Mouse (Mus musculus) small intestine, adult 2 months (tissue): ENCODE measurements around the gene Wdr72. TPM values are rescaled to one million over a fixed set of nuclear protein-coding genes. Genes with fewer than 3 reads are reported as not detected.

Experiments used
- H3K27ac ChIP-seq: fragments of 200-500 bp; 2 replicates; pipeline ENCODE4 v1.5.1; 2012; ENCODE audit warnings: low read depth, low read length, control low read depth, inconsistent platforms; ENCODE audit not compliant: insufficient read depth
- H3K27me3 ChIP-seq: fragments of 200-500 bp; 2 replicates; pipeline ENCODE4 v1.6.1; 2012; ENCODE audit warnings: mild to moderate bottlenecking, moderate library complexity, low read length, inconsistent platforms; ENCODE audit not compliant: control insufficient read depth, insufficient read depth
- H3K36me3 ChIP-seq: fragments of 200-500 bp; 2 replicates; pipeline ENCODE4 v1.6.1; 2012; ENCODE audit warnings: mild to moderate bottlenecking, low read length, control low read depth, inconsistent platforms; ENCODE audit not compliant: control insufficient read depth, insufficient read depth
- H3K4me1 ChIP-seq: fragments of 200-500 bp; 2 replicates; pipeline ENCODE4 v1.6.1; 2012; ENCODE audit warnings: low read length, inconsistent platforms, mixed read lengths; ENCODE audit not compliant: control insufficient read depth, insufficient read depth, insufficient read length
- H3K4me3 ChIP-seq: fragments of 200-500 bp; 2 replicates; pipeline ENCODE4 v1.5.1; 2012; ENCODE audit warnings: low read depth, mild to moderate bottlenecking, control low read depth, inconsistent platforms, low read length, moderate library complexity
- CTCF ChIP-seq: fragments of 200-500 bp; IDR thresholded peaks from 2 replicates; pipeline ENCODE4 v1.5.1; 2012; ENCODE audit warnings: low read depth, mild to moderate bottlenecking, control low read depth, inconsistent platforms, low read length, moderate library complexity, mixed read lengths; ENCODE audit not compliant: insufficient replicate concordance, insufficient read length; ENCODE audit errors: extremely low read depth
- POLR2A ChIP-seq: fragments of 200-500 bp; IDR thresholded peaks from 2 replicates; pipeline ENCODE4 v1.6.1; 2012; ENCODE audit warnings: low read depth, mild to moderate bottlenecking, control low read depth, inconsistent platforms, low read length, moderate library complexity
- WGBS: fragments of 180-500 bp; shearing (Covaris S2); methylation state at CpG from one replicate; pipeline ENCODE4 v1.1.7; 2018; 5-methylcytosine and 5-hydroxymethylcytosine counted together
- polyA plus RNA-seq: library from polyadenylated mRNA; depleted of rRNA; stranded (reverse); fragments of >200 nt; gene quantifications from 2 replicates; pipeline ENCODE4 v1.2.3, GENCODE M21; 2012; rRNA removed

The Wdr72 gene
- polyA plus RNA-seq = 0.51 TPM in 1 of 2 replicates, not detected in the other

DNA sequence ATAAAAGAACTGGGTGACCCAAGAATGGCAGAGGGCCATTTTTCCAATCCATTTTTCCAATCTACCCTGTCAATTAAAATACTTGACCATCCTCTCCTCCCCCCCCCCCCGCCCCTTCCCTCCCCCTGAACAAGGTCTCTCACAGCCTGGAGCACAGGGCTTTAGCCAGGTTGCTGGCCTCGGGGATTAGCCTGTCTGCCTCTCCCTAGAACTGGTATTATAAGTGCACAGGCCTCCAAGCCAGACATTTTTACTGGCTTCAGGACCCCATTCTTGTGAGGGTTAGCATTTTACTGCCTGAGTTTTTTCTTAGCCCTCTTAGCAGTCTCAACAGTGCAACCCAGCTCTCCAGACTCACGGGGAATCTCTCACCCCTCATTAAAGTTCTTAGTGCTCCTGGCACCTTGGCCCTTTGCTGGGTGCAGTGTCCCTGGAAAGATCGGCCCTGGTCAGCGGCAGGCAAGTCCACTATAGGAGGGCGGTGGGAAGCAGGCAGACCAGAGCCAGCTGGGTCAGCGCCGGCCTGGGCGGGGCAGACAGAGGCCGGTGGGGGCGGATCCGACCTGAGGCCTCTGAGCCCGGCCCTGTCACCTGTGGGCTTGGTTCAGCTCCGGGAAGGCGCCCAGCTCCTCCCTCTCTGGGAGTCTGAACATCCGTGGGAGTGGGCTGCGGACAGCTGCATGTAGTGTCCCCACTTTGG lies at the start of gene Wdr72:
Gene Wdr72, plus strand, starts transcription at position 596 of the 700 bp plus-strand sequence.
- TF ChIP-seq POLR2A = no peak
- no peak for TF ChIP-seq CTCF
- WGBS = 6% methylated on average over 17 of the region's 17 CpGs
- H3K27ac ChIP-seq = no peak within 1 kb of the TSS
- no peaks in the 10 kb centered on the region for H3K27me3 ChIP-seq
- H3K36me3 ChIP-seq = no peaks in the 10 kb centered on the region
- no peaks in the 10 kb centered on the region for H3K4me1 ChIP-seq
- peak within 1 kb of the TSS; percentile 9; the same call in 1 of the 2 replicates for H3K4me3 ChIP-seq

DNA sequence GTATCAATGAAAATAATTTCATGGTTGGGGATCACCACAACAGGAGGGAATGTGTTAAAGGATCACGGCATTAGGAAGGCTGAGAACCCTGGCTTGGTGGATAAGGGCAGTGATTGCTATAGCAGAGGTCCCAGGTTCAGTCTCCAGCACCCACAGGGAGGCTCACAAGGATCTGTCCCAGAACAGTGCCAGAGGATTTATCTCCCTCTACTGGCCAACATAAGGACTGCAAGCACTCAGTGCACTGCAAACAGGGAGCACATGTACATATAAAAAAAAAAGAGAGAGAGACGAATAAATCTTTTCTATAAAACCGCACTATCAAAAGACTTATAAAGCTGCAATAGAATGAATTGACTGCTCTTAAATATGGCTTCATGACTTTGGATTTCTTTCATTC lies 43.9 kb upstream of the Wdr72 start:
- Histone ChIP-seq H3K4me3 (no peak overlapping the region), H3K27me3 (no peaks in the 10 kb centered on the region), H3K27ac (no peak overlapping the region), H3K36me3 (no peaks in the 10 kb centered on the region), H3K4me1 (no peaks in the 10 kb centered on the region)
- TF ChIP-seq POLR2A (no peak), CTCF (no peak)
- 87% methylated on average over 3 of the region's 3 CpGs for WGBS

DNA sequence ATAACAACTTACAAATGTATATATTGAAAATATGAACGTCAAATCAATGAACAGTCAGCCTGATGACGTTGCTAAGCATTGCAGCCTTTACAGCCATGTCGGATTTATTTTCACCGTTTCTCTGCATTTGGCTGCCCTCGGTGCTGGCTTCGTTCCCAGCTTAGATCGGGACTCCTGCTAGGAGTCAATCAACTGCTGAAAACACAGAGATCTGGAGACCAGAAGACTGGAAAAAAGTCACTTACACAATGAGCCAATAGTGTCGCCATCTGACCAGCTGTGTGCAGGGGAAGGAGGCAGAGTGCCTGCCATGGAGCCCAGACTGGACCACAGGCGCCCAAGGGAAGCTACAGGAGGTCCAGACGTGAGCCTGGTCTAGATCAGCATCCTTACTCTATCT lies 43.4 kb upstream of the Wdr72 start:
- no peak for TF ChIP-seq POLR2A
- no peak for TF ChIP-seq CTCF
- Histone ChIP-seq H3K4me3 (no peak overlapping the region), H3K27ac (no peak overlapping the region), H3K4me1 (no peaks in the 10 kb centered on the region), H3K36me3 (no peaks in the 10 kb centered on the region), H3K27me3 (no peaks in the 10 kb centered on the region)
- WGBS = 66% methylated on average over 10 of the region's 10 CpGs

DNA sequence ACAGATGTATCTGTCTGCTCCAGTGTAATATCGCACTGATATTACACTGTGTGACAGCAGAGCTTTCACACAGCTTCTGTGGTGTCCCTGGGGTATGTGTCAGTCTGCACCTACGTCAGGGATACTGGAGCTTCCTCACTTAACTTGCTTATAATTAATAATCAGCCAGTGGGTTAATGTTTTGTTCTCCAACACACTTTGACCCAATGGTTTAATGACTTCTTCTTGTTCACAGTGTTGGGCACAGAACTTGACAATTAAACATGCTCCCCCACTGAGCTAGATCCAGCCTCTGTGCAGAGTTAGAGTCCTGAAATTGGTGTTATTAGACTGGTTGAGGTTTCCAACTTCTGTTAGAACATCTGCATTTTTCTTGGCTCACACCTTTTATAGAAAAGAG lies 34.2 kb upstream of the Wdr72 start:
- H3K36me3 ChIP-seq = no peaks in the 10 kb centered on the region
- H3K27ac ChIP-seq = no peak overlapping the region
- no peaks in the 10 kb centered on the region for H3K27me3 ChIP-seq
- no peak overlapping the region for H3K4me3 ChIP-seq
- TF ChIP-seq POLR2A = no peak
- no peak for TF ChIP-seq CTCF
- WGBS = 59% methylated on average over 2 of the region's 2 CpGs
- no peaks in the 10 kb centered on the region for H3K4me1 ChIP-seq

DNA sequence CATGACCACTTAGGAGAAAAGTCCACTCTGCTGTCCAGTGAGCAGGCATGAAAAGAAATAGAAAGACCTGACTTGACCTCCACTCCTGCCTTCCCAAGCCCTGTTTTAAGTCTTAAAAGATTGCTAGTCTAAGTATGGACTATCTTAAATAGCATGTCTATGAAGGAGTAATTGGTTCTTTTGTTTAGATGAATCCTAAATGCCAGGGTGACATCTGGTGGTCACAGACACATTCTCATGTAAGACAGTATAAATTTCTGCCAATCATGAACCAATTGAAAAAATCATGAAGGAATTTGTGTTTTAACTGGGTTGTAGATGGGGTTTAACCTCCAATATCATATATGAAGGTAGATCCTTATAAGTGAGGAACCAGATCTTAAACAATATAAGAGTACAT lies 31.7 kb upstream of the Wdr72 start:
- Histone ChIP-seq H3K27me3 (no peaks in the 10 kb centered on the region), H3K4me3 (no peak overlapping the region), H3K4me1 (no peaks in the 10 kb centered on the region), H3K36me3 (no peaks in the 10 kb centered on the region), H3K27ac (no peak overlapping the region)
- no peak for TF ChIP-seq POLR2A

DNA sequence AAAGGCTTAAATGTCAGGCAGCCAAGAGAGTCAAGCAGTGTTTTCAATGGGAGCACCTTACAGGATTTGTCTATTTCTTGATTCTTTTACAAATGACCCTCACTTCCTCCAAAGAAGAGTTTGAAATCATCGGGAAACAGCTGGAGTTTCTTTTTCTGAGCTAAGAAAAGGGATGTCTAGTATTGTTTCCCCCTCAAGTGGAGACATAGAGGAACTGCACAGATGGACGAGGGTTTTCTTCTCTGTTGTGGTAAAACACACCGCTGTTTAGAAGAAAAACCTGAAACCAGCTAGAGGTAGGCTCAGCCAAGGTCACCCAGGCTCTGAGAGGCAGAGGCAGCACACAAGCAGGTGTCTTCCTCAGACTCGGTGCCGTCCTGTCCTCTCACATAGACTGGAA lies 29.9 kb upstream of the Wdr72 start:
- Histone ChIP-seq H3K27me3 (no peaks in the 10 kb centered on the region), H3K27ac (no peak overlapping the region), H3K4me1 (no peaks in the 10 kb centered on the region), H3K4me3 (no peak overlapping the region), H3K36me3 (no peaks in the 10 kb centered on the region)
- TF ChIP-seq CTCF = no peak
- TF ChIP-seq POLR2A = no peak
- WGBS = 28% methylated on average over 5 of the region's 5 CpGs

DNA sequence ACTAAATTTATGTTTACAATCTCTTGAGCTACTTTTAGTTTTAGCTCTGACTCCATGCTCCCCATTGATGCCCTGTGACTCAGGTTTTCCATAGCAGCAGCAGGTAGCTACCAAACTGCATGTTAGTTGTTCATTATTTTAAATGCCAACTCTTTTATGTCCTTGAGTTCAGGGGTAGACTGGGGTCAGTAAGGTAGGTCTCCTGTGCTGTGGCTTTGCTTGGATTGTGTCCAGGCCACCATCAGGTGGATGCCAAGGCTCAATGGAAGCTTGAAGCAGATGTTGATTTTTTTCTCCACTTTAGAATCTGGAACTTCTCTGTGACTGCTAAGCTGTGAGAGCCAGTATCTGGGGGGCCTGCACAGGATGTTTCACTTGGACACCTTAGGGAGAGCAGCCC lies 8.6 kb upstream of the Wdr72 start:
- Histone ChIP-seq H3K27ac (no peak overlapping the region), H3K36me3 (no peaks in the 10 kb centered on the region), H3K4me1 (no peaks in the 10 kb centered on the region), H3K4me3 (no peak overlapping the region), H3K27me3 (no peaks in the 10 kb centered on the region)
- no peak for TF ChIP-seq POLR2A
- no peak for TF ChIP-seq CTCF
